Mouse (Mus musculus) neural tube, embryonic 13.5 days (tissue): Measurements from ENCODE around the gene Arnt. TPM values are rescaled to one million over a fixed set of nuclear protein-coding genes. Genes with fewer than 3 reads are reported as not detected.

ENCODE experiments used
- ATAC-seq: fragments of 200-750 bp; cut with Nextera tagmentation; 2 replicates; pipeline ENCODE4 v1.8.0; 2017; ENCODE audit warnings: low read depth, mild to moderate bottlenecking, moderate TSS enrichment, moderate library complexity
- H3K27ac ChIP-seq: fragments of 300-500 bp; sonication (generic); replicated peaks from 2 replicates; pipeline ENCODE4 v1.5.1; 2015; ENCODE audit warnings: moderate library complexity, mild to moderate bottlenecking, inconsistent platforms
- H3K27me3 ChIP-seq: fragments of 300-500 bp; sonication (generic); 2 replicates; pipeline ENCODE4 v1.6.1; 2015; ENCODE audit warnings: mild to moderate bottlenecking, inconsistent platforms
- H3K36me3 ChIP-seq: fragments of 300-500 bp; sonication (generic); 2 replicates; pipeline ENCODE4 v1.6.1; 2015; ENCODE audit warnings: mild to moderate bottlenecking, inconsistent platforms
- H3K4me1 ChIP-seq: fragments of 300-500 bp; sonication (generic); replicated peaks from 2 replicates; pipeline ENCODE4 v1.6.1; 2015; ENCODE audit warnings: inconsistent platforms
- H3K4me2 ChIP-seq: fragments of 300-500 bp; sonication (generic); 2 replicates; pipeline ENCODE4 v1.6.1; 2015; ENCODE audit warnings: inconsistent platforms, mild to moderate bottlenecking, moderate library complexity
- H3K4me3 ChIP-seq: fragments of 300-500 bp; sonication (generic); 2 replicates; pipeline ENCODE4 v1.5.1; 2015; ENCODE audit warnings: mild to moderate bottlenecking, inconsistent platforms
- H3K9ac ChIP-seq: fragments of 300-500 bp; sonication (generic); 2 replicates; pipeline ENCODE4 v1.6.1; 2015; ENCODE audit warnings: moderate library complexity, mild to moderate bottlenecking, inconsistent platforms
- H3K9me3 ChIP-seq: fragments of 300-500 bp; sonication (generic); 2 replicates; pipeline ENCODE4 v1.6.1; 2016; ENCODE audit warnings: inconsistent platforms
- WGBS: fragments of 180-500 bp; shearing (Covaris S2); methylation state at CpG from one replicate; pipeline ENCODE4 v1.1.7; 2015; 5-methylcytosine and 5-hydroxymethylcytosine counted together
- polyA plus RNA-seq: library from polyadenylated mRNA; unstranded; fragments of >200 nt; fragmentation: Nextera tagmentation; extraction: Ambion mirVana; gene quantifications from 2 replicates; pipeline ENCODE4 v1.2.1, GENCODE M21; 2015

Arnt gene
- polyA plus RNA-seq, 1 experiment from 2014 or later = 19.2 TPM

DNA sequence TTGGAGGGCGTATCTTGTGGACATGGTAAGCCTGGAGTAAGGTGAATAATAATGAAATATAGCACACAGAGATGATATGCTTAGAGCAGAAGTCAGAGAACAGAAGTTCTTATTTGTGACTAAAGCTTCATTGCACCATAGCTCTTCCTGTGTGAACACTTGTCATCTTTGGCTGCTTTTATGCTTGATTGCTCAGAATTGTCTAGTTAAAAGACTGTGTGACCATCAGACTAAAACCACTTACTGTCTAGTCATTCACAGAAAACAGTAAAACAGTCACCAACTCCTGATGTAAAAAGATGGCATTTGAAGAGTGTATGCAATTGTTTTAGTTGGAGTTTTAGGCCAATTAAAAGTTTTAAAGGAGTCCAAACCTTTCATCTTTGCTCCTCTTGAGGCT is 44.8 kb downstream of the Arnt start:
- no peak overlapping the region for H3K9ac ChIP-seq
- H3K27ac ChIP-seq = no peak overlapping the region
- no peak overlapping the region for H3K4me2 ChIP-seq
- no peaks in the 10 kb centered on the region for H3K9me3 ChIP-seq
- 100% methylated on average over 1 of the region's 1 CpGs for WGBS
- no peak overlapping the region for H3K4me3 ChIP-seq
- peaks cover 83% of the 10 kb centered on the region for H3K36me3 ChIP-seq
- H3K27me3 ChIP-seq = no peaks in the 10 kb centered on the region
- H3K4me1 ChIP-seq = no peaks in the 10 kb centered on the region
- no peak for ATAC-seq

GRCm38 (mm10) chr3:95486421-95486820 is 52.2 kb downstream of the Arnt start:
- Histone ChIP-seq H3K9me3 (no peaks in the 10 kb centered on the region), H3K36me3 (peaks cover 80% of the 10 kb centered on the region), H3K4me3 (no peak overlapping the region), H3K9ac (no peak overlapping the region), H3K4me2 (no peak overlapping the region), H3K4me1 (no peaks in the 10 kb centered on the region), H3K27me3 (no peaks in the 10 kb centered on the region), H3K27ac (no peak overlapping the region)
- ATAC-seq = no peak
- 92% methylated on average over 2 of the region's 2 CpGs for WGBS

- no peaks in the 10 kb centered on the region for H3K9me3 ChIP-seq
- ATAC-seq = no peak
- no peak overlapping the region for H3K9ac ChIP-seq
- H3K27ac ChIP-seq = no peak overlapping the region
- no peaks in the 10 kb centered on the region for H3K27me3 ChIP-seq
- no peaks in the 10 kb centered on the region for H3K4me1 ChIP-seq
- H3K4me2 ChIP-seq = no peak overlapping the region
- peaks cover 80% of the 10 kb centered on the region for H3K36me3 ChIP-seq
- no peak overlapping the region for H3K4me3 ChIP-seq
- WGBS = 94% methylated on average over 3 of the region's 3 CpGs
These were observed 54.5 kb downstream of the Arnt start for GRCm38 (mm10) chr3:95488679-95489078.

- ATAC-seq = no peak
- H3K4me3 ChIP-seq = no peak overlapping the region
- peaks cover 84% of the 10 kb centered on the region for H3K36me3 ChIP-seq
- H3K4me1 ChIP-seq = no peaks in the 10 kb centered on the region
- H3K27ac ChIP-seq = no peak overlapping the region
- no peaks in the 10 kb centered on the region for H3K27me3 ChIP-seq
- H3K9me3 ChIP-seq = no peaks in the 10 kb centered on the region
- H3K9ac ChIP-seq = no peak overlapping the region
- no peak overlapping the region for H3K4me2 ChIP-seq
- WGBS = 97% methylated on average over 2 of the region's 2 CpGs
These were observed 56.0 kb downstream of the Arnt start for GRCm38 (mm10) chr3:95490238-95490637.

GRCm38 (mm10) chr3:95494342-95494741 is 60.2 kb downstream of the Arnt start:
- H3K36me3 ChIP-seq = peaks cover 62% of the 10 kb centered on the region
- no peaks in the 10 kb centered on the region for H3K4me1 ChIP-seq
- no peak overlapping the region for H3K9ac ChIP-seq
- no peak overlapping the region for H3K27ac ChIP-seq
- H3K4me2 ChIP-seq = no peak overlapping the region
- no peak for ATAC-seq
- no peaks in the 10 kb centered on the region for H3K9me3 ChIP-seq
- H3K27me3 ChIP-seq = no peaks in the 10 kb centered on the region
- WGBS = 70% methylated on average over 6 of the region's 6 CpGs
- H3K4me3 ChIP-seq = no peak overlapping the region

GRCm38 (mm10) chr3:95498229-95498628 is 64.0 kb downstream of the Arnt start:
- ATAC-seq = no peak
- Histone ChIP-seq H3K4me2 (no peak overlapping the region), H3K27ac (no peak overlapping the region), H3K4me1 (0 out of 2 replicates have a peak, but pooled peaks cover 6% of the 10 kb centered on the region), H3K36me3 (peaks cover 33% of the 10 kb centered on the region), H3K4me3 (no peak overlapping the region), H3K9ac (no peak overlapping the region), H3K9me3 (no peaks in the 10 kb centered on the region), H3K27me3 (no peaks in the 10 kb centered on the region)
- 93% methylated on average over 2 of the region's 2 CpGs for WGBS

DNA sequence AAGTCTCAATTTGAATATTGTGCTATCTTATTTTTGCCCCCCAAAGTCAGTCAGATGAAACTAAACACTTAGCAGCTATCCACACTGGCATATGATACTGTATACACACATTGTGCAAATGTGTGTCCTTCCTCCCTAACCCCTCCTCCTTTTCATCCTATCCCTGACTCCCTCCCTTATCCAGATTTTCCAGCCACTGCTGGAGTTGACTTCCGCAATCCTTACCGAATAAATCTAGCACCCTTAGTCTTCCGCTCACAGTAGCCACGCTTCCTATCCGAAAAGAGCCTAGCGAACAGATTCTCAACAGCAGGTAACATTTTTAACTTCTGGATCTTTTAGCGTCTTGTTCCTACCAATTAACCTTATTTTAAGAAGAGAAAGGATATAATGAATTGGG is 64.8 kb downstream of the Arnt start, which contains the start of gene Ctsk:
Gene Ctsk (plus strand): TSS at position 233 of the 400 bp plus-strand sequence.
- no peak for ATAC-seq
- 86% methylated on average over 7 of the region's 7 CpGs for WGBS
- H3K27me3 ChIP-seq = no peaks in the 10 kb centered on the region
- H3K9ac ChIP-seq = no peak within 1 kb of the TSS
- peak within 1 kb of the TSS; percentile 5; the same call in 1 of the 2 replicates for H3K4me2 ChIP-seq
- H3K4me3 ChIP-seq = 0 out of 2 replicates have a peak within 1 kb of the TSS, but pooled peaks have one; percentile 5
- no peaks in the 10 kb centered on the region for H3K9me3 ChIP-seq
- peaks cover 26% of the 10 kb centered on the region for H3K36me3 ChIP-seq
- no peak within 1 kb of the TSS for H3K27ac ChIP-seq
- H3K4me1 ChIP-seq = 0 out of 2 replicates have a peak, but pooled peaks cover 6% of the 10 kb centered on the region

GRCm38 (mm10) chr3:95499496-95500140 is 65.4 kb downstream of the Arnt start:
- Histone ChIP-seq H3K9ac (no peak overlapping the region), H3K36me3 (peaks cover 20% of the 10 kb centered on the region), H3K9me3 (no peaks in the 10 kb centered on the region), H3K27ac (no peak overlapping the region), H3K4me1 (0 out of 2 replicates have a peak, but pooled peaks cover 6% of the 10 kb centered on the region), H3K4me2 (peak overlapping the region; percentile 5; the same call in 1 of the 2 replicates), H3K27me3 (no peaks in the 10 kb centered on the region), H3K4me3 (0 out of 2 replicates have a peak overlapping the region, but pooled peaks have one; percentile 5)
- no peak for ATAC-seq
- WGBS = 70% methylated on average over 10 of the region's 10 CpGs

DNA sequence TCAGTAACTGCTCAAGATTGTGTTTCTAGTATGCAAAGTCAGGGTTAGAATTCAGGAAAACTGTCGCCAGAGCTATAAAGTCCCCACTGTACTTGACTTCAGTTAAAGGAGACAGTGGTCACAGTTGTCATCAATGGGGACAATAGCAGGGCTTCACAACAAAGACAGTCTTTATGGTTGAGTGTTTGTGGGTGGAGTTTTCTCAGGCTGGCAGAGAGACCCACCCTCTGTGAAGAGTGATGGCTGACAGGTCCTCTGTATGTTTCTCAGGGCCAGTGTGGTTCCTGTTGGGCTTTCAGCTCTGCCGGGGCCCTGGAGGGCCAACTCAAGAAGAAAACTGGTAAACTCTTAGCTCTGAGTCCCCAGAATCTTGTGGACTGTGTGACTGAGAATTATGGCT is 68.1 kb downstream of the Arnt start:
- Histone ChIP-seq H3K4me1 (0 out of 2 replicates have a peak, but pooled peaks cover 6% of the 10 kb centered on the region), H3K36me3 (peaks cover 6% of the 10 kb centered on the region; the same call in 1 of the 2 replicates), H3K27ac (0 out of 2 replicates have a peak overlapping the region, but pooled peaks have one; percentile 34), H3K4me2 (peak overlapping the region; percentile 21; the same call in 1 of the 2 replicates), H3K9ac (no peak overlapping the region), H3K9me3 (no peaks in the 10 kb centered on the region), H3K4me3 (no peak overlapping the region), H3K27me3 (no peaks in the 10 kb centered on the region)
- 13% methylated on average over 2 of the region's 2 CpGs for WGBS
- ATAC-seq = no peak

- 72% methylated on average over 6 of the region's 6 CpGs for WGBS
- no peak overlapping the region for H3K27ac ChIP-seq
These were observed 75.2 kb downstream of the Arnt start for GRCm38 (mm10) chr3:95509348-95509747.

GRCm38 (mm10) chr3:95511611-95512180 is 77.5 kb downstream of the Arnt start:
- Histone ChIP-seq H3K27ac (no peak overlapping the region), H3K9ac (no peak overlapping the region), H3K27me3 (no peaks in the 10 kb centered on the region), H3K4me1 (no peaks in the 10 kb centered on the region), H3K4me3 (no peak overlapping the region), H3K4me2 (no peak overlapping the region), H3K36me3 (peaks cover 13% of the 10 kb centered on the region), H3K9me3 (no peaks in the 10 kb centered on the region)
- 68% methylated on average over 9 of the region's 9 CpGs for WGBS
- no peak for ATAC-seq

More at GRCm38 (mm10) chr3:95509348-95509747, 75.2 kb downstream of the Arnt start:
- Histone ChIP-seq H3K9me3 (no peaks in the 10 kb centered on the region), H3K4me3 (no peak overlapping the region), H3K27me3 (no peaks in the 10 kb centered on the region), H3K36me3 (peaks cover 19% of the 10 kb centered on the region), H3K4me2 (no peak overlapping the region), H3K9ac (no peak overlapping the region), H3K4me1 (no peaks in the 10 kb centered on the region)
- no peak for ATAC-seq

GRCm38 (mm10) chr3:95516614-95517041 is 82.4 kb downstream of the Arnt start:
- Histone ChIP-seq H3K4me1 (no peaks in the 10 kb centered on the region; the same call in 1 of the 2 replicates), H3K4me2 (no peak overlapping the region), H3K36me3 (no peaks in the 10 kb centered on the region), H3K4me3 (no peak overlapping the region), H3K27me3 (no peaks in the 10 kb centered on the region), H3K9ac (0 out of 2 replicates have a peak overlapping the region, but pooled peaks have one; percentile 31), H3K9me3 (no peaks in the 10 kb centered on the region), H3K27ac (no peak overlapping the region)
- no peak for ATAC-seq
- 83% methylated on average over 3 of the region's 3 CpGs for WGBS
